Mouse (Mus musculus) embryo, embryonic 10.5 days (tissue): ENCODE data around the gene Armc6.
"Not testable (repeated sequence)": the region's sequence is repeated elsewhere in the genome, so short reads cannot be mapped to it uniquely, and the experiment has no call there.

Experiments used
- DNase-seq: peaks from one replicate; pipeline ENCODE4 v3.0.0-alpha.2; 2015; ENCODE audit warnings: low spot score

The Armc6 gene

DNA sequence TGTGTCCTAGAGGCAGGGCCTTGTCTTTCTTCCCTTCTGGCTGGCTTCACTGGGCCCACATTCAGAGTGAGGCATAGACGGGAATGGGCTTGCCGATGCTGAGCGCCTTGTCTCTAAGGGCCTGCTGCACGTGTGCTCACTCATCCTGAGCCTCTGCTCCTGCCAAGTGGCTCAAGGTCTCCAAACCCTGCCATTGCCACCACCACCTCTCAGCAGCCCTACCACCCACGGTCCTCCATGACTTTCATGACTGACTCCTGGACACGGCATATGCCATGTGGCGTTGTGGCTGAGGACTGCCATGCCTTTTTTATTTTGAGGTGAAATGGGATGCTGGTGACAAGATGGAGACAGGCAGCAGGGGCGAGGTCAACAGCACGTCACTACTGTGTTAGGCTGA, 3.4 kb downstream of the Armc6 start:
- DNase-seq, result no peak

DNA sequence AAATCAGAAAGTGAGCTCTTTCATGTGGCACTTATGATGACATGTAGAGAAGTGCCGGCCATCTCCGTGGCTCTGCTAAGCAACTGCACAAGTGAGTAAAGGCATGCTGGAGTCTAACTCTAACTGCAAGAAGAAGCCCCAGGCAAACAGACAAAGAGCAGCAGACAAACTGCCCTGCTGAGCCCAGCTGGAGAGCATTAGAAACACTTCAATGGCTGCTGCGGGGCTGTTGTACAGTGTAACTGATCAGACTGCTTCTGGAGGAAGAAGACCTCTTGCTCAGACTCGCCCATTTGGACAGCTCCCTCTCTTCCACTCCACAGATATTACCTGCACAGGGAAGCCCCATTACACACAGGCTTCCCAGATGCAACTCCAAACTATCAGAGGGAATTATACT, 6.3 kb downstream of the Armc6 start:
- peak; percentile 31 for DNase-seq

DNA sequence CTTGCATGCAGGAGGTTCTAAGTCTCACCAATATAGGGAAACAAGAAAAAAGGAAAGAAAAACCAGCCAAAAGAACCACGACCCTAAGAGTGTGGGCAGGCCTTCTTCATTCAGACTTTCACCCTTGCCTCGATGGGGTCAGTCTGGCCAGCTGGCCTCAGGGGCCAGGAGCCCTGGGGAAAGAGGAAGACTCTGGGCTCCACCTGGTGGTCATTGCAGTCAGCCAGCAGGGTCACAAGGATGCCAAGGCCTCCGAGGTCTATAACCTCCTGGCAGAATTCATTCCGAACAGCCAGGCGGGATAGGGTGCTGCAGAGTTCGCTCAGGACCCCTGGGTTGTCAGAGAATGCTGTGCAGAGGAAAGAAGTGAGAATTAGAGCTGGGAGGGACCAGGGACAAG, 10.9 kb downstream of the Armc6 start:
- peak; percentile 64 for DNase-seq

DNA sequence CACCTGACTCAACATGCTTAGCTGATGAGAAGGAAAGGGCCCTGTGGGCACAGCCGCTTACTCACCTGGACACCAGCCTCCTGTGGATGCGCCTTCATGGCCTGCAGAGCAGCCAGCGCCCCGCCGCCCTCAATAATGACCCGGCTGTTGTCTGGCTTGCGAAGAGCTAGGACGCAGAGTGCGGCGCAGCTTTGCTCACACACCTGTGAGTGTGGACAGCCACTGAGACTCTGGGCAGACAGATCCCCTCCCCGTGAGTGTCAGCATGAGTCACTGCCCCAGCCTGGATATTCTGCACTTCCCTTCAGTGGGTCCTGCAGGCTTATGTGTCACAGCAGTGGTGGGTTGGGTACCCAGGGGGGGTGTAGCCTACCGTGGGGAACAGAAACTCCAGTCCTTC, 12.2 kb downstream of the Armc6 start:
- no peak for DNase-seq

DNA sequence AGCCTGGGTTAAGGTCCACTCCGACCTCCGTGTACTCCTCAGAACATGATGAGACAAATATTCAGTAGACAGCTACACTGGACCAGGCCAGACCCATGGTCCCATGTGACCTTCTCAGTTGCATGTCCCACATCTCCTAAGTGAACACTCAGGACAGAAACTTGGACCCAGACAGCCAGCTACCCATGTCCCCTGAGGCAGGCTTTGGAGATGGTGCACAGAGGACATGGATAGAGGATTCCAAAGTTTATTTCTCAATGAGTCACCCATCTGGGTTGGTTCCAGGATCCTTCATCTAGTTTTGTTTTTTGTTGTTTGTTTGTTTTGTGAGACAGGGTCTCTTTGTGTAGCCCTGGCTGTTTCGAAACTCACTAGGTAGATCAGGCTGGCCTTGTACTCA, 13.4 kb downstream of the Armc6 start:
- DNase-seq, result no peak

DNA sequence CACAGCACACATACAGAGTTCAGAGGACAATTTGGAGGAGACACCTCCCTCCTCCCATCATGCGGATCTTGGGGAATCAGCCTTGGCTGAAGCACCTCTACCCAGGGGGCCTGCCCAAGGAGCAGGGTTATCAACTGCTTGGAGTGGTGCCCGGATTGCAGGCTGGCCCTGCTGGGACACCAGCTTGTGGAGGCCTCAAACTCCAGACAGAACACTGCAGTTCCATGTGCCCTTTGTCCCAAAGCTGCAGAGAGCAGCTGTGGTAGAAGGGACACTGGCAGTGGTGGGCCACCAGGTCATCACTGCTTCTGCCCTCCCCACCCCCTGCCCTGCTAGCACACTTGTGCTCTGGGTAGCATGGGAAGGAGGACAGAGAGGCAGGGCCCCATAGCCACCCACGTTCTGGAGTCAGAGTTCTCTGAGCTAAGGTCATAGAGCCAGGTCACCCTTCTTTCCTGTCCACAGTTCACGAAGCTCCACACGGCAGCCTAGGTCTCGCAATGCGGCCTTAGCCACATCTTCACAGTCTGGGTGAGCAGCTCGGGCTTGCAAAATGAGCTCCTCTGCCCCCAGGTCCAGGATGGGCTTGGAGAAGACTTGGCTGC, 13.9 kb downstream of the Armc6 start:
- no peak for DNase-seq

DNA sequence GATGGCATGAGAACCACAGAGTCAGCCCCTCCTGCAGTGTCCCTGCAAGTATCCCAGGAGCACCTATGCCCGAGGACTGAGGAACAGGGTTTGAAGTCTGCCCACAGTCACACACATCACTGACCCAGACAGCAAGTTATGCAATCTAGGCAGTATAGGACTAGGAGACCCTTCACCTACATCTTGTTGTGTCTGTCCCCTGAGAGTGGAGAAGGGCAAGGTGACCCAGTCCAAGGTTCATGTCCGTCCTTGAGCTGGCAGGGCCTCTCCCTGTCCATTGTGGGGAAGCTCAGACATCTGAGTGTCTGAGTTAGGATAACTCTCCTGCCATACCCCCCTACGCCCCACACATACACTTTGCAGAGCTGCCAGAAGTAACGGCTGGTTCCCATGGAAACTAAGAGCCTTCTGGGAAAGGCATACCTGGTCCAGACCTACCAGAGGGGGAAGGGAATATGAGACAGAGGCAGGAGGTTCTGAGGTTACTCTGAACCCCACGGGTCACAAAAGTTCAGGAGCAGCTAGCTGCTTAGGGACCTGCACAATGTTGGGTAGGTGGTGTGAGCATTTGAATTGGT, 15.1 kb downstream of the Armc6 start:
- no peak for DNase-seq

DNA sequence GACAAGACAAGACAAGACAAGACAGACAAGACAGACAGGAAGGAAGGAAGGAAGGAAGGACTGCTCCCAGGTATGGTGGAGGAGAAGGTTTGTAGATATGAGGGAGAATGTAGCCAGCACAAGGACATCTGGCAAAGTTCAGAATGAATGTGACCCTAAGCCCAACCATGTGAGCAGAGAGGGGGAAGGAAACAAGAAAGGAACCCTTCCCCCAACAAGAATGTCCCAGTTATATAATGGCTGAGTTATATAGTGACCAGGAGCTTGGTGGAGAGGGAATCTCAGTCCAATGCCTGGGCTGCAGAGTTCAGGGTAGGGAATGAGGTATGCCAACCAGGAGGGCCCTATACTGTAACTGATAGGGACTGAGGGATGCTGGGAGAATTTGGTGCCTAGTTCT, 16.8 kb downstream of the Armc6 start:
- DNase-seq, result no peak

DNA sequence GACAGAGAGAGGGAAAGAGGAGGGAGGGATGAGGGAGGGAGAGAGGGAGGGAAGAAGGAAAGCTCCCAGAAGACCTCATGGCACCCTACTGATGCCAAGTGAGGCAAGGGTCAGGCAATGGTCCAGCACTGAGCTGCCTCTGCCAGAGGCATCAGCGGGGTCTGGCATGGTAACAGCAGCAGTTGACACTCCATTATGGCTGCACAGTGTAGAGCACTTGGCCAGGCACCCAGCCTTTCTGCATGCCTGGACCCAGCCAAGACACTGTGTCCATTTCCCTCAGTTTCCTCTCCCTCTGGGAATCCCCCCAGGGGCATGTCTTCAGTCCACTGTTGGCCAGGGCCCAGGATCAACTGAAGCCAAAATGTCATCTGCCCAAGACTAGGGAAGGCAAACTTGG, 17.7 kb downstream of the Armc6 start:
- no peak for DNase-seq

DNA sequence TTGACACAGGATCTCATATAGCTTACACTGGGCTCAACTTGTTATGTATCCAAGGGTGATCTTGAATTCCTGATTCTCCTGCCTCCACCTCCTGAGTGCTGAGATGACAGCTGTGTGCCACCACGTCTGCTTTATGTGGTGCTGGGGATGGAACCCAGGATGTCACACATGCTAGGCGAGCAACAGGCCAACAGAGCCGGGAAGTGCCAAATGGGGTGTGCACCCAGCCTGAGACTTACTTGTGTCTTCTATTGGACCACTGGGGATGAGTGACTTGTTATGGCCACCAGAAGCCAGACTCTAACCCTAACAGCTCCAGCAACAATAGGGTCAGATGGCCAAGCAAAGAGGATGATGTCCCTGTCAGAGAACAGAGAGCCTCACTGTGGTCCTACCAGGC, 18.1 kb downstream of the Armc6 start:
- DNase-seq, result not testable (repeated sequence)

DNA sequence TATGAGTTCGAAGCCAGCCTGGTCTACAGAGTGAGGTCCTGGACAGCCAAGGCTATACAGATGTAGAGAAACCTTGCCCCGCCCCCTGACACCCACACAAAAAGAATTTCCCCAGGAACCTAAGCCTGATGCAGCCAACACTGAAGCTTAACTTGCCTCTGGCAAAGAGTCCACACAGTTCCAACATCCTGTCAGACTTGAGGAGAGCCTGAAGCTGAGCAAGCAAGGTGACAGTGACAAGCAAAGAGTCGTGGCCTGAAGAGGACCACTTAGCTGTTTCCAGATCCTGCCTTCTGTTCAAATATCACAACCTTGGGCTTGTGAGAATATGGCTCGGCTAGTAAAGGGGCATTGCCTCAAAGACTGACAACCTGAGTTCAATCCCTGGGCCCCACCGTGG, 19.2 kb downstream of the Armc6 start:
- no peak for DNase-seq

DNA sequence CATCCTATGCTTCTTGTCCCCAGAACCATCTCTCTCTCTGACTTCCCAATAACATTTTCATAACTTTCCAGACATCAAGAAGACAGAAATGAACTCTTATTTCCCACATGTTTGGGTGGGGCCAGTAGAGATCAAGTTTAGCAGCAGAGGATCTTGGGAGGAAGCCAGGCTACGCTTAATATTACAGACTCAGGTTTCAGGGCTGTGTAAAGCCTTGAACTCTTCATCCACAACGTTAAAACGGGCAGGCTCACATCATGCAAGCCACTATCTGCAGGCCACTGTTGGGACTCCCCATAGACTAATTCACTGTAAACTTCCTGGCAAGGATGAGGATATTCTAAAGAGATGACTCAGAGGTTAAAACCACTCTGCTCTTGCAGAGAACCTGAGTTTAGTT, 19.9 kb downstream of the Armc6 start:
- no peak for DNase-seq

DNA sequence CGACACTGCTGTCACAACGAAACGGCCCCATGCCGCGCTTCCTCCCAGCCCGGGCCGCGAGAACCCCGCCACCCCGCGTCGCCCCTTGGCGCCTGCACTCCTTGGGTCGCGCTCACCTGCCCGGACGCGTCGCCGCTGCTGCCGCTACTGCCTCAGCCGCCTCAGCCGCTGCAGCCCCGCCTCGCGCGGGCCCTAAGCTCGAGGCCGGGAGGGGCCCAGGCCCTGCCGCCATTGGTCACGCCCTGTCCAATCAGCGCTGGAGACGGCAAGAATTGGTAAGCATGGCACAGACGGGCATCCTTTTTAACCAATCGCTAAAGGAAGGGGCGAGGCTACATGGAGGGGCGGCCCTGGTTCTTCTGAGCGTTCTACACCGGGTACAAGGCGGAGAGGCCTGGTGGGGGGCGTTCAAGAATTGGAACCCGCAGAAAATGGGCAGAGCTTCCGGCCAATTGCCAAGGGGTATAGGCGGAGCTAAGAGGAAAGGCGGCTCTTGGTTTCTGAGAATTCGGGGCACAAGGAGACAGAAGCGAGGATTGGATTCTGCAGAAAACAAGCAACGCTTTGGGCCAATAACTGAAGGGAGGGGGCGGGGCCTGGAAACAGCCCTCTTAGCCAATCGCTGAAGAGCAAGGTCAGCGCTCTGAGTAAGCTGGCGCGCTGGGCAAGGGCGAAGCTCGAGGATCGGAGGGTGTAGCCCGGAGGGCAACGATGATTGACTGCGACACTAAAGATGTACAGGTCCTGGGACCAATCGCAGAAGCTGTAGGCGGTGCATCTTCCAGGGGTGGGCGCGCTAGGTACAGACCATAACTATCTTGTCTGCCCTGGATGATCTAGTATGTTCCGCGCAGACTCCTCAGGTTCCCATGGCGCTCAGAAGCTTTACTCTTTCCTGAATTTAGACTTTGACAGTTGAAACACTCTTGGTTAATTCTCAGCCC, 21.9 kb downstream of the Armc6 start, which contains the start of gene Slc25a42:
Slc25a42 (minus strand) TSS at position 194 of the 944 bp plus-strand sequence.
- peak; percentile 99 for DNase-seq

DNA sequence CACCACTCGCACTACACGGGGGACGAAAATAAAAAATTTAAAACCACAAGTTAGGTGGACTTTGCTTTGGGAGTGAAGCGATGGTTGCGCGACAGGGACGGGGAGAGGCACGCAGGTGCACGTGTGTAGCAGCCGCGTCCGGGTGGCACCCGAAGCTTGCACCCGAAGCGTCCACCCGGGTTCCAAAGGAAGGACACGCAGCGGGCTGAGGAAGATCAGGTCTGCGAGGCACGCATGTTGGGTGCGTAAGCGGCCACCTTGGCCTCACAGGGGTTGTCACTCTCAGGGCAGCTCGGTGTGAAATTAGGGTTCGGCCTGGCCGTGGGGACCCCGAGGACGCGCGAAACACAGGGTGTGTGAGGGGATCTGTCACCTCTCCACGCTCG, 22.5 kb downstream of the Armc6 start:
- DNase-seq, result peak; percentile 14

DNA sequence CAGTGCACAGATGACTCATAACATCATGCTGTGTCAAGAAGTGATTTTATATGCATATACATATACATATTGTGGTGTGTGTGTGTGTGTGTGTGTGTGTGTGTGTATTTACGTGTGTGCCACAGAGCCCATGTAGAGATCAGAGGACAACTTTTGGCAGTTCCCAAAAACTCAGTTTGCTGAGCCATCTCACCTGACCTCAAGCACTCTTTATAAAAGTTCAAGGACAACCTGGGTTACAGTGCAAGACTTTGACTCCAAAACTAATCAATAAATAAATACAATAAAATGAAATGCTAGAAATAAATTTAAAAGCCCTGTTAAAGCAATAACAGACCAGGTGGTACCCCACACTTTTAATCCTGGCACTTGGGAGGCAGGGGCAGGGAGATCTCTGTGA, 23.0 kb downstream of the Armc6 start:
- DNase-seq, result no peak

DNA sequence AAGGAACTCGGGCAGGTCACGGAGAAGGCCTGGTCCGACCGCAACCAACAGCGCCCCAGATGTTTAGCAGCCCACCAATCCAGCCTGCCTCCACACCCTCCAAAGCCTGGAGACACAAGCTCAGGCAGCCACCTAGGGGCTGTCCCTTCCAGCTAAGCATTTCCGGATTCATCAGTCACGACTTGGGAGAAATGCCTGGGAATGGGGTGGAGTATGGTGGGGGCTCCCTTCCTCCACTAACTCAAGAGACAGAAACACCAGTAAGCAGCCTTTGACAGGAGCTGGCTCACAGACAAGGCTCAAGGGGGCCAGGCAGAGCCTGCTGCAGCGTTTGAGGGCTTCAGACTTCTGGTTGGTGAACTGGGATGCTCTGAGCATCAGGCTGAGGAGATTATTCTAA, 23.7 kb downstream of the Armc6 start:
- no peak for DNase-seq

DNA sequence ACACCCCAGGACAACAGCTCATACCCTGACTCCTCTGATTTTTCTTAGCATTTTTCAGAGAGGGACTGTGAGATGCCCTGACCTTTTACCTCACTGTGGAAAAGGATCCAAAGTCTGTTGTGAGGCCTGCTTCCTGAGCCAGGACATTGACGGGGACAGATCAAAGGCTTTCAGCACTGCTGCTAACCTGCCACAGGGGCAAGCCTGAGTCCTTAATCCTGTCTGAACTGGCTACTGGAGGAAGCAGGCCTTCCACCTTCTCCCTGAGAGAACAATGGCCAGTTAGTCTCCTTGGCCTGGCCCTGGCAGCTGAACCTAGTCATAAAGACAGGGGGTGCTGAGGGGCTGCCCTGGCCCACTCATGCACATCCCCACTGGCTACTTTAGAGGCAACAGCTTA, 26.1 kb downstream of the Armc6 start:
- no peak for DNase-seq

DNA sequence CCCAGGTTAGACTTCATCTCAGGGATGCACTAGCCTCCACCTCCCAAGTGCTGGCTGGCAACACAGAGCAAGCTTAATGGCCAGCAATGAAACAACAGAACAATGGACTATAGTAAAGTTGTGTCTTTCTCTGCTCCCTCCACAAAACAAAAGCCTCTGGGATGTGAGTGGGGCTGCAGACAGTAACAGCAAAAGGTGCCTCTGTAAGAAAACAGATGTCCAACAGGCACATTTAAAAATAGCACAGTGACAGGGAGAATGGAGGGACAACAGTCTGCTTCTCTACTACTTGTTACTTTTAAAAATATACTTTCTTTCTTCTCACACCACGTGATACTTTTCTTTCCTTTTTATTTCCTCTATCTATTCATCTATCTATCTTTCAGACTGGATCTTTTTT, 29.5 kb downstream of the Armc6 start:
- DNase-seq, result no peak

DNA sequence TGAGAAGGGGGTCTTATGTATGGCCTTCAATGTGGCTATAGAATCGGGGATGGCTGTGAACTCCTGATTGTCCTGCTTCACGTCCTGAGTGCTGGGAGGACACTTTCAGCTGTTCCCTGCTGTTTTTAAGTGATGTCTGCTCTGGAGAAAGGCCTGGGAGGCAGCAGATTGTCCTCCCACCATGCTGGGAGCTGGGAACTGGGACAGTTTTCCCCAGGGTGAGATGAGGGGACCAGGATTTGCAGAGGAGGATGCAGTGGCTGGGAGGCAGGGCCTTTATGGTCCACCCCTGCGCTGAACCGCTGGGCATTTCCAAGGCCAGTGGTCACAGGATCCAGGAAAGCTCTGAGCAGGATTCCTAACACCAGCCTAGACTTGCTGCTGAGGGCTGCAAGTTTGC, 31.2 kb downstream of the Armc6 start:
- no peak for DNase-seq

DNA sequence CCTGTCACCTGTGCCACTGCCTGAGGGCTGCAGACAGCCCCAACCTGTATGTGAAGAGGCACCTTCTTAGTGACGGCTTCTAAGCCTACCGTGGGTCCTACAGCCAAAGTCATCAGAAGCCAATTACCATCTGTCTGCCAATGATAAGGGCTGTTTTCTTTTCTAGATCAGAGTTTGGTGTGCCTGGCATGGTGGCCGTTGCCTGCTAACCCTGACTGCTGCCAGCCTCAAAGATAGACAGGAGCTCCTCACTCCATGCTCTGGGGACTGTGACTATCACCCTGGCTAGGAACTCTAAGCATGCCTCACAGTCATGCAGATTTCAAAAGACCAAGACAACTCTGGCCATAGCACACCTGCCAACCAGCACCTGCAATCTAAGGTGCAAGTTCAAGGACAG, 32.8 kb downstream of the Armc6 start:
- no peak for DNase-seq

DNA sequence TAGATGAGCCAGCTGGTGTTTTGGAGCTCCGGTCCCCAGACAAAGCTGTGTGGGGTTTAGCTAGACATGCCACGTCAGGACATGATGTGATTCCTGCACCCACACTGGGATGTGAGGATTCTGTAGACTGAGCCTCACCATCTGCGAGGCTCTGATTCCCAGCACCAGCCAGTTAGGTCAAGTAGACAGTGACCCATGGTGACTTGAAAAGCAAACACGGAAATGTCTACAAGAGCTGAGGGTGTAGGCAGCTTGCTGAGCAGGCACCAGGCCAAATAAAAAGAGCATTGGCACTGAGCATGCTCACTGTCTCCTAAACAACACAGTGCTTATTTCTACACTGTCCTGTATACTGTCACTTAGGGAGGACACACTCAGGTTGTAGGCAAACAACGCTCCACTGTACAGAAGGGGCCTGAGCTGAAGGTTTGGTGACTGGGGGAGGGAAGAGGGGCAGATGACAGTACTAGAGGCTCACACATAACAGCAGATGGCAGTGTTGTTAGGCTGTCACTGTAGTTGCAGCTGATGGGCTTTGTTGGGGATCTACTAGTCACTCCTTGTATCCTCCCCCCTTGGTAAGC, 34.1 kb downstream of the Armc6 start:
- no peak for DNase-seq

DNA sequence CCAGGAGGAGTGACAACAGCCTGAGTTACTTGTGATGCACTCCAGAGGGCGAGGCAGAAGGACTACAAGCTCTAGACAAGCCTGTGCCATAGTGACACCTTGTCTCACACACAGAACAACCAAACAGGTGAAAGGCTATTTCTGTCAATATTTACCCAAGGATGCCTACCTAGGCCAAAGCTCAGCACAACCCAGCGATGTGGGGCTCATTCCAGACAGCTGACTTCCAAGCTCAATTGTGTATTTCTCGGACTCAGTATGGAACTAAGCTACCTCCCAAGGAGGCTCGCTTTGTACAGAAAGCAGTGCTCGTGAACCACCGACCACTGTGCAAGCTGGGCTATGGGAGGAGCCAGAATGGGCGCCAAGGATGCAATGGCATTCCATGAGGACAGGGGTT, 36.7 kb downstream of the Armc6 start:
- DNase-seq, result no peak

DNA sequence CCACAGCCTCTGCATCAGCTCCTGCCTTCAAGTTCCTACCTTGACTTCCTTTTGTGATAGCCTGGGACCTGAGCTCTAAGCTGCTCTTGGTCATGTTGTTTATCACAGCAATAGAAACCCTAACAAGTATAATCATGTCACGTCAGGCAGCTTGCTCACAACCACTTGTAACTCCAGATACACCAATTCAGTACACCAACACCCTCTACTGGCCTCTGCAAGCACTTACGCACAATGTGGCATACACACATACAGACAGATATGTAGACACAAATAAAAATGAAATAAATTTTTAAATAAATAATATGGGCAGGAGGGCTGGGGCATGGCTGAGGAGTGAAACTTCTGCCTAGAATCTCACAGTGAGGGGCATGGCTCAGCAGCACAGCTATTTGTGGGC, 38.5 kb downstream of the Armc6 start:
- no peak for DNase-seq
